Mouse (Mus musculus) E14TG2a.4 (cell line): ENCODE data around the gene Kcnt2.

ENCODE experiments used
- H3K27me3 ChIP-seq: 2 replicates; pipeline ENCODE4 v1.6.1; 2014; ENCODE audit warnings: low read length, control low read depth; ENCODE audit not compliant: insufficient read depth
- H3K36me3 ChIP-seq: 2 replicates; pipeline ENCODE4 v1.6.1; 2014; ENCODE audit warnings: low read length, control low read depth; ENCODE audit not compliant: insufficient read depth
- H3K4me1 ChIP-seq: replicated peaks from 2 replicates; pipeline ENCODE4 v1.6.1; 2014; ENCODE audit warnings: low read depth, low read length, control low read depth
- H3K4me3 ChIP-seq: replicated peaks from 2 replicates; pipeline ENCODE4 v1.5.1; 2014; ENCODE audit warnings: mild to moderate bottlenecking, low read length
- H3K9me3 ChIP-seq: 2 replicates; pipeline ENCODE4 v1.6.1; 2014; ENCODE audit warnings: low read length, control low read depth
- CTCF ChIP-seq: conservative IDR thresholded peaks from 2 replicates; pipeline ENCODE4 v1.5.1; 2014; ENCODE audit warnings: low read length
- NANOG ChIP-seq: IDR thresholded peaks from 2 replicates; pipeline ENCODE4 v1.6.1; 2014; ENCODE audit warnings: borderline replicate concordance, low read length, mixed read lengths
- POU5F1 ChIP-seq: IDR thresholded peaks from 2 replicates; pipeline ENCODE4 v1.6.1; 2014; ENCODE audit warnings: low read length, borderline replicate concordance

Gene Kcnt2

DNA sequence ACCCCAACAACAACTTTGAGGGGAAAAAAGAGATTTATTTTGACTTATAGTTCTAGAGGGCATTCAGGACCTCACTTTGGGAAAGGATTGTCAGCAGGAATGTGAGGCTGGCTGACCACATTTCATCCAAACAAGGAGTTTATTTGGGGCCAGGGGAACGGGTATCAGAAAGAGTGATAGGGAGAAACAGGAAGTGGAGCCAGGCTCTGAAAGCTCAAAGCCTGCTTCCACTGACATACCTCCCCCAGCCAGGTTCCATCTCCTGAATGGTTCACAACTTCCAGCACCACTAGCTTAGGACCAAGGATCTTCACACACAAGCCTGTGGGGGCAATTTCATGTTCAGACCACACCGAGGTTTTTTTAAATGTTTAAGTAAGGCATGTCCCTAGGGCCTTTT, 21.3 kb downstream of the Kcnt2 start:
- Histone ChIP-seq H3K4me3 (no peak overlapping the region), H3K9me3 (peaks cover 4% of the 10 kb centered on the region; the same call in 1 of the 2 replicates), H3K27me3 (no peaks in the 10 kb centered on the region), H3K4me1 (no peaks in the 10 kb centered on the region), H3K36me3 (no peaks in the 10 kb centered on the region)
- TF ChIP-seq NANOG = no peak
- no peak for TF ChIP-seq CTCF
- TF ChIP-seq POU5F1 = no peak

DNA sequence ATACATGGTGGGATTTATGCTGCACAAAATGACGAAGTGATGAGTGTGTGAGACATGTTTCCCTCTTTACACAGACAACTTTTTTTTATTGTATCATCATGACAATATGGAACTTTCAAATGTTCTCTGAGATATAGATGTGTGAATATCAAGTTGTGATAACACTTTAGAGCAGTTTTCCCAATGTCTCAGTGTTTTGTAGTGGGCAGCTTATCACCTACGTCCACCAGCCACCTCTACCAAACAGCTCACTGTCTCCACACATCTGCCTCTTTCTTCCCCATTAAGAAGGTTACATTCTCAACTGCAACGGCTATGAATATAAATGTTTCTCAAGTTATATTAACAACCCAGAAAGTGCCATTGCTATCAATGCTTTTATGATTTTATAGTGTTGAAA, 27.7 kb downstream of the Kcnt2 start:
- Histone ChIP-seq H3K4me3 (no peak overlapping the region), H3K36me3 (no peaks in the 10 kb centered on the region), H3K27me3 (no peaks in the 10 kb centered on the region), H3K9me3 (no peaks in the 10 kb centered on the region), H3K4me1 (no peaks in the 10 kb centered on the region)
- no peak for TF ChIP-seq CTCF
- TF ChIP-seq POU5F1 = no peak
- no peak for TF ChIP-seq NANOG

DNA sequence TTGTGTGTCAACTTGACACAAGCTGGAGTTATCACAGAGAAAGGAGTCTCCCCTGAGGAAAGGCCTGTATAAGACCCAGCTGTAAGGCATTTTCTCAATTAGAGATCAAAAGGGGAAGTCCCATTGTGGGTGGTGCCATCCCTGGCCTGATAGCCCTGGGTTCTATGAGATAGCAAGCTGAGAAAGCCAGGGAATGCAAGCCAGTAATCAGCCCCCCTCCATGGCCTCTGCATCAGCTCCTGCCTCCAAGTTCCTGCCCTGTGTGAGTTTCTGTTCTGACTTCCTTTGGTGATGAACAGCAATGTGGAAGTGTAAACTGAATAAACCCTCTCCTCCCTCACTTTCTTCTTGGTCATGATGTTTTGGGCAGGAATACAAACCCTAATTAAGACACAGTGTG, 29.9 kb downstream of the Kcnt2 start:
- H3K4me1 ChIP-seq = no peaks in the 10 kb centered on the region
- no peaks in the 10 kb centered on the region for H3K36me3 ChIP-seq
- H3K4me3 ChIP-seq = no peak overlapping the region
- peaks cover 7% of the 10 kb centered on the region for H3K9me3 ChIP-seq
- TF ChIP-seq CTCF (no peak), POU5F1 (no peak), NANOG (no peak)
- H3K27me3 ChIP-seq = no peaks in the 10 kb centered on the region

DNA sequence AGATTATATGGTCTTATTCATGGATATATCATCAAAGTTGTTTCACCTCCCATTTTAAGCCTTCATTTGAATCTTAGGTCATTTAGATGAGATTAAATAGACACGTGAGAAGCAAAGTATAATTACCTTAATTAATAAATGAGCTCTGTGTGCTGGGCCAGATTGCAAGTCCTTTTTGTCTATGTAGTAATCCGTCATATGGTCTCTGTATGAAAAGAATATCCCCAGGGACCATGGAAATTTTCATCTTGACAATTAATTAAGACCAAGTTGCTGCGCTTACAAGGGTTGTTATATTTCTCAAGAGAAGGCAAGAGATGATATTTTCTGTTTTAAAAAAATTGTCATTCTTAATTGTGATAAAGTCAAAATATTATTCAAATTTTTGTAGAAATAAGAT, 47.2 kb downstream of the Kcnt2 start:
- no peaks in the 10 kb centered on the region for H3K27me3 ChIP-seq
- no peaks in the 10 kb centered on the region for H3K36me3 ChIP-seq
- no peak overlapping the region for H3K4me3 ChIP-seq
- no peak for TF ChIP-seq NANOG
- TF ChIP-seq CTCF = no peak
- TF ChIP-seq POU5F1 = no peak
- no peaks in the 10 kb centered on the region for H3K9me3 ChIP-seq
- no peaks in the 10 kb centered on the region for H3K4me1 ChIP-seq

DNA sequence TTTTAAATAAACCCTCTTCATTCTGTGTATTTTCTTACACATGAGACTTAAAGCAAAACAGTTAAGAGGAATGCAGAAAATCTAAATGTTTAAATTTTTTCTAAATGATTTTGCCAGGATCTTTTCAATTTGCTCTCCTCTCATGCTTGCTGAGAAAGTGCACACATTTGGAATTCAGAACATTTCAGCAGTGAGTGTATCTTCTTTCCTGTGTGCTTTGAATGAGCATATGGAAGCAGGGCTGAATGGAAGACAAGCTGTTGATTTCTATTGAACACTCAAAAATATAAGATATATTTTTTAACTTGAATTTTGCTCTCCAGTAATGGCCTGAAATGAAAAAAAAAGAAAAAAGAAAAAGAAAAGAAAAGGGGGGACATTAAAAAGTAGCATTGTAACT, 49.5 kb downstream of the Kcnt2 start:
- Histone ChIP-seq H3K36me3 (no peaks in the 10 kb centered on the region), H3K4me1 (no peaks in the 10 kb centered on the region), H3K27me3 (no peaks in the 10 kb centered on the region), H3K9me3 (peaks cover 3% of the 10 kb centered on the region; the same call in 1 of the 2 replicates), H3K4me3 (no peak overlapping the region)
- TF ChIP-seq NANOG (no peak), CTCF (no peak), POU5F1 (no peak)

DNA sequence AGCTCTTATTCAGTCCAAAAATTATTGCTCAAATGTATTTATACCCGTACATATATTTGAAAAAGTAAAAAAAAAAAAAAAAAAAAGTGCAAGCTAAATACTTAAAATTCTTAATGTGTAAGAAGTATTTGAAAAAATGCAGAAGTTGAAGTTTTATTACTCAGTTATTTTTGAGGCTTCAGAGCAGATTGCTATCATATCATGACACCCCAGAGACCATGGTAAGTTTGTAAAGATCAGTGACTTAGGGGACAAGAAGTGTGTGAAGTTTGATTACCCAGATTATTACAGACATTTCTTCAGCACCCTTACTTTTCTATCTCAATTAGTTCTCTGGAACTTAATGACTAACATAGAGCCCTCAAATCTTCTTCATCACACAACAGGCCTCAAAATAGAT, 58.3 kb downstream of the Kcnt2 start:
- no peak for TF ChIP-seq CTCF
- no peaks in the 10 kb centered on the region for H3K27me3 ChIP-seq
- H3K36me3 ChIP-seq = no peaks in the 10 kb centered on the region

DNA sequence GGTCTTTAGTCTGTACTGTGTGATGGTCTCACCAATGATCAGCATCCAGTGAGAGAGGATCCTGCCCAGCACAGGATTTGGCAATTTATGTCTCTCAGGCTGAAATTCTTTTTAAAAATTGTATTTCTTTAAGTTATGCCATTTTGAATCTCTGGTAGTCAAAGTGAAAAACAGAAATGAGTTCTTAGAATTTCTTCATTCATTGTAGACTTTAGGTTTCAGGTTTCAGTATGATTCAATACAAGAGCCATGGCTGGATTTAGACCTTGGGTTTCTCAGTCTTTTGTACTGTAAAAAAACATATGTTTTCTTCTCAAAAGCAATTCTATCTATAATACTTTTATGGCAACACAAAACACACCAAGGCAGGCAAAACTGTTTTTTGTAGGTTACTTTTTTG, 59.4 kb downstream of the Kcnt2 start:
- H3K27me3 ChIP-seq = no peaks in the 10 kb centered on the region
- TF ChIP-seq CTCF (no peak), POU5F1 (no peak), NANOG (no peak)
- no peaks in the 10 kb centered on the region for H3K4me1 ChIP-seq
- peaks cover 19% of the 10 kb centered on the region for H3K9me3 ChIP-seq
- H3K36me3 ChIP-seq = no peaks in the 10 kb centered on the region
- no peak overlapping the region for H3K4me3 ChIP-seq

More for the DNA sequence above, 58.3 kb downstream of the Kcnt2 start:
- H3K9me3 ChIP-seq = peaks cover 22% of the 10 kb centered on the region
- no peak overlapping the region for H3K4me3 ChIP-seq
- H3K4me1 ChIP-seq = no peaks in the 10 kb centered on the region

DNA sequence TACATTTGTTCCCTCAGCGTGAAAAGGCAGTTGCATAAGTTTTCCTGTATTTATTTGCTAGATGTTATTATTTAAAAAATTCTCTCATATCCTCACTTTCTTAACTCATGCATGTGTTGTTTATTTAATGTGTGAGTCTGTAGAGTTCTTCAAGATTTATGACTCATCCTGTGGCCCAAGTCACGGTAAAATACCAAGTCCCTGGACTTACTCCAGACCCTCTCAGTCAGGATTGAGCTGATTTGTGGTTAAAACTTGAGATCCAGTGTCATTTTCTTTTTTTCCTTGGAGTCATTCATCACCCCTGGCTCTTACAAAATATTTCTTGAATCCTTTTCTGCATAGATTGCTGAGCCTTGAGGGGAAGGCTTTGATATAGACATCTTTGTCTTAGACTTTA, 60.4 kb downstream of the Kcnt2 start:
- no peaks in the 10 kb centered on the region for H3K36me3 ChIP-seq
- no peak overlapping the region for H3K4me3 ChIP-seq
- H3K27me3 ChIP-seq = no peaks in the 10 kb centered on the region
- TF ChIP-seq CTCF (no peak), NANOG (no peak), POU5F1 (no peak)
- peaks cover 19% of the 10 kb centered on the region for H3K9me3 ChIP-seq
- no peaks in the 10 kb centered on the region for H3K4me1 ChIP-seq

DNA sequence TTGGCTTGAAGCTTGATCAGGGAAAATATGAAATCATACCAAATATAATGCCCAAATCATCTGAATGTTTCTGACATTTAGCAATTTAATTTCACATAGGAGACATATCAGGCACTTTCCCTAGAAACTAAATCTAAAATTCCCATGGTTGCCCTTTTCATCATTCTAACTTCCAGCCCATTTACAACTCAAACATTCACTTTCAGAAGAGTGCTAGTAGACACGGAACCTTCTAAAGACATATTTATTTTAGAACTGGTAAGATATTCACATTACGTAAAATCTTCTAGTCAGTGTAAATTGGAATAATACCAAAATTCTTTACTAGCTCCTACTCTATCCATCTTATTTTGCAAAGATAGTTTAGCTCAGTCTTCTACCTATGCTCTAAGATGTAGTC, 64.8 kb downstream of the Kcnt2 start:
- TF ChIP-seq NANOG = no peak
- no peak for TF ChIP-seq POU5F1
- no peak for TF ChIP-seq CTCF
- H3K27me3 ChIP-seq = no peaks in the 10 kb centered on the region

DNA sequence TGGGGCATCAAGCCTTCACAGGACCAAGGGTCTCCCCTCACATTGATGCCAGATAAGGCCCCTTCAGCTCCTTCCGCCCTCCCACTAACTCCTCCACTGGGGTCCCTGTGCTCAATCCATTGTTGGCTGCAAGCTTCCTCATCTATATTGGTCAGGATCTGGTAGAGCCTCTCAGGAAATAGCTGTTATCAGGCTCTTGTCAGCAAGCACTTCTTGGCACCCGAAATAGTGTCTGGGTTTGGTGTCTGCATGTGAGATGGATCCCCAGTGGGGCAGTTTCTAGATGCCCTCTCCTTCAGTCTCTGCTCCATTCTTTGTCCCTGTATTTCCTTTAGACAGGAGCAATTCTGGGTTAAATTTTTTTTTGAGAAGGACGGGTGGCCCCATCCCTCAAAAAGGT, 79.1 kb downstream of the Kcnt2 start:
- Histone ChIP-seq H3K36me3 (no peaks in the 10 kb centered on the region), H3K4me1 (0 out of 2 replicates have a peak, but pooled peaks cover 4% of the 10 kb centered on the region), H3K27me3 (no peaks in the 10 kb centered on the region), H3K9me3 (peaks cover 8% of the 10 kb centered on the region), H3K4me3 (no peak overlapping the region)
- no peak for TF ChIP-seq NANOG
- no peak for TF ChIP-seq CTCF
- no peak for TF ChIP-seq POU5F1

More for the DNA sequence above, 64.8 kb downstream of the Kcnt2 start:
- no peaks in the 10 kb centered on the region for H3K36me3 ChIP-seq
- no peaks in the 10 kb centered on the region for H3K4me1 ChIP-seq
- H3K4me3 ChIP-seq = no peak overlapping the region
- H3K9me3 ChIP-seq = no peaks in the 10 kb centered on the region
